Mouse (Mus musculus) MEL (cell line): Measurements from ENCODE around the gene Cct7. TPM values are rescaled to one million over a fixed set of nuclear protein-coding genes. Genes with fewer than 3 reads are reported as not detected.

ENCODE experiments used
- DNase-seq: peaks from one replicate; pipeline ENCODE4 v3.0.0; 2011; ENCODE audit warnings: low read depth, low spot score
- H3K27ac ChIP-seq: 2 replicates; pipeline ENCODE4 v1.5.1; 2012; ENCODE audit warnings: low read depth, mild to moderate bottlenecking, control low read depth, low read length, moderate library complexity; ENCODE audit not compliant: control insufficient read depth
- H3K27me3 ChIP-seq, 2 experiments: fragments of 150-350 bp in 1 of 2; sonication (generic) in 1 of 2; 2 replicates each; pipeline ENCODE4 v1.6.1; 2012; ENCODE audit warnings: low read length in 2 of 2, mild to moderate bottlenecking in 2 of 2, improper control_type of control experiment in 1 of 2, moderate library complexity in 1 of 2; ENCODE audit not compliant: insufficient read depth in 2 of 2, control insufficient read depth in 1 of 2
- H3K36me3 ChIP-seq, 2 experiments: 2 replicates each; pipeline ENCODE4 v1.6.1; 2012 to 2014; ENCODE audit warnings: low read length in 2 of 2, improper control_type of control experiment in 1 of 2, inconsistent platforms in 1 of 2, mild to moderate bottlenecking in 1 of 2; ENCODE audit not compliant: insufficient read depth in 2 of 2, control insufficient read depth in 1 of 2
- H3K4me1 ChIP-seq, 2 experiments: fragments of 150-350 bp in 1 of 2; sonication (generic) in 1 of 2; 2 replicates each; pipeline ENCODE4 v1.6.1; 2012; ENCODE audit warnings: low read length in 2 of 2, improper control_type of control experiment in 1 of 2, mild to moderate bottlenecking in 1 of 2; ENCODE audit not compliant: insufficient read depth in 2 of 2, control insufficient read depth in 1 of 2
- H3K4me3 ChIP-seq, 2 experiments: fragments of 150-350 bp in 1 of 2; sonication (generic) in 1 of 2; 2 replicates each; pipeline ENCODE4 v1.5.1; 2012; ENCODE audit warnings: low read depth in 2 of 2, low read length in 2 of 2, mild to moderate bottlenecking in 2 of 2, moderate library complexity in 2 of 2, control low read depth in 1 of 2, improper control_type of control experiment in 1 of 2; ENCODE audit not compliant: control insufficient read depth in 1 of 2, insufficient read depth in 1 of 2
- H3K79me2 ChIP-seq: 2 replicates; pipeline ENCODE4 v1.6.1; 2012; ENCODE audit warnings: mild to moderate bottlenecking, low read length, moderate library complexity; ENCODE audit not compliant: control insufficient read depth, poor library complexity, insufficient read depth
- H3K9ac ChIP-seq: 2 replicates; pipeline ENCODE4 v1.6.1; 2012; ENCODE audit warnings: low read depth, mild to moderate bottlenecking, control low read depth, low read length, moderate library complexity; ENCODE audit not compliant: control insufficient read depth, poor library complexity, severe bottlenecking
- H3K9me3 ChIP-seq: fragments of 150-350 bp; sonication (generic); replicated peaks from 2 replicates; pipeline ENCODE4 v1.6.1; 2012; ENCODE audit warnings: mild to moderate bottlenecking, low read length, improper control_type of control experiment, moderate library complexity; ENCODE audit not compliant: insufficient read depth
- BHLHE40 ChIP-seq: IDR thresholded peaks from 2 replicates; pipeline ENCODE4 v1.6.1; 2012; ENCODE audit warnings: low read depth, mild to moderate bottlenecking, inconsistent platforms, low read length, improper control_type of control experiment, borderline replicate concordance
- CHD1 ChIP-seq: IDR thresholded peaks from 2 replicates; pipeline ENCODE4 v1.6.1; 2012; ENCODE audit warnings: low read depth, mild to moderate bottlenecking, inconsistent platforms, low read length, improper control_type of control experiment
- CHD2 ChIP-seq: IDR thresholded peaks from 2 replicates; pipeline ENCODE4 v1.6.1; 2011; ENCODE audit warnings: low read length, improper control_type of control experiment
- CTCF ChIP-seq, 3 experiments: IDR thresholded peaks in 2 of 3; conservative IDR thresholded peaks in 1 of 3; 2 replicates each; pipeline ENCODE4 v1.5.1; 2011 to 2012; ENCODE audit warnings: low read length in 3 of 3, low read depth in 2 of 3, mild to moderate bottlenecking in 2 of 3, improper control_type of control experiment in 1 of 3, inconsistent platforms in 1 of 3, mixed read lengths in 1 of 3, moderate library complexity in 1 of 3; ENCODE audit not compliant: control insufficient read depth in 1 of 3, insufficient read depth in 1 of 3, poor library complexity in 1 of 3, severe bottlenecking in 1 of 3
- E2F4 ChIP-seq: IDR thresholded peaks from 2 replicates; pipeline ENCODE4 v1.6.1; 2011; ENCODE audit warnings: low read depth, low read length, improper control_type of control experiment, borderline replicate concordance
- ELF1 ChIP-seq: IDR thresholded peaks from 2 replicates; pipeline ENCODE4 v1.6.1; 2014; ENCODE audit warnings: low read depth, mild to moderate bottlenecking, inconsistent platforms, low read length, improper control_type of control experiment, moderate library complexity
- EP300 ChIP-seq, 2 experiments: IDR thresholded peaks; 2 replicates each; pipeline ENCODE4 v1.6.1; 2011; ENCODE audit warnings: improper control_type of control experiment in 2 of 2, low read length in 2 of 2, low read depth in 1 of 2, mild to moderate bottlenecking in 1 of 2
- ETS1 ChIP-seq: IDR thresholded peaks from 2 replicates; pipeline ENCODE4 v1.6.1; 2012; ENCODE audit warnings: low read depth, mild to moderate bottlenecking, inconsistent platforms, low read length, improper control_type of control experiment, moderate library complexity
- GABPA ChIP-seq: IDR thresholded peaks from 2 replicates; pipeline ENCODE4 v1.6.1; 2012; ENCODE audit warnings: low read depth, mild to moderate bottlenecking, inconsistent platforms, low read length, improper control_type of control experiment, moderate library complexity
- GATA1 ChIP-seq: IDR thresholded peaks from 2 replicates; pipeline ENCODE4 v1.6.1; 2011; ENCODE audit warnings: low read depth, low read length, improper control_type of control experiment
- HCFC1 ChIP-seq: IDR thresholded peaks from 2 replicates; pipeline ENCODE4 v1.6.1; 2012; ENCODE audit warnings: low read depth, mild to moderate bottlenecking, inconsistent platforms, low read length, improper control_type of control experiment, moderate library complexity
- MXI1 ChIP-seq: IDR thresholded peaks from 2 replicates; pipeline ENCODE4 v1.6.1; 2011; ENCODE audit warnings: mild to moderate bottlenecking, low read depth, low read length, improper control_type of control experiment
- MYB ChIP-seq: IDR thresholded peaks from 2 replicates; pipeline ENCODE4 v1.6.1; 2011; ENCODE audit warnings: mild to moderate bottlenecking, low read depth, low read length, improper control_type of control experiment
- NELFE ChIP-seq: IDR thresholded peaks from 2 replicates; pipeline ENCODE4 v1.6.1; 2011; ENCODE audit warnings: low read depth, low read length, improper control_type of control experiment
- POLR2AphosphoS5 ChIP-seq: IDR thresholded peaks from 2 replicates; pipeline ENCODE4 v1.6.1; 2012; ENCODE audit warnings: low read depth, borderline replicate concordance, mild to moderate bottlenecking, inconsistent platforms, low read length, moderate library complexity, mixed read lengths
- RAD21 ChIP-seq: IDR thresholded peaks from 2 replicates; pipeline ENCODE4 v1.6.1; 2011; ENCODE audit warnings: mild to moderate bottlenecking, low read depth, low read length, improper control_type of control experiment
- RCOR1 ChIP-seq: IDR thresholded peaks from 2 replicates; pipeline ENCODE4 v1.6.1; 2012; ENCODE audit warnings: low read depth, mild to moderate bottlenecking, inconsistent platforms, low read length, improper control_type of control experiment
- SMC3 ChIP-seq: IDR thresholded peaks from 2 replicates; pipeline ENCODE4 v1.6.1; 2011; ENCODE audit warnings: low read depth, low read length, improper control_type of control experiment
- TCF12 ChIP-seq: IDR thresholded peaks from 2 replicates; pipeline ENCODE4 v1.6.1; 2014; ENCODE audit warnings: low read depth, mild to moderate bottlenecking, inconsistent platforms, low read length, improper control_type of control experiment, moderate library complexity
- UBTF ChIP-seq: IDR thresholded peaks from 2 replicates; pipeline ENCODE4 v1.6.1; 2012; ENCODE audit warnings: low read depth, mild to moderate bottlenecking, inconsistent platforms, low read length, improper control_type of control experiment, moderate library complexity, borderline replicate concordance; ENCODE audit not compliant: insufficient read depth
- USF1 ChIP-seq: IDR thresholded peaks from 2 replicates; pipeline ENCODE4 v1.6.1; 2014; ENCODE audit warnings: low read depth, mild to moderate bottlenecking, inconsistent platforms, low read length, improper control_type of control experiment, moderate library complexity
- ZC3H11A ChIP-seq: IDR thresholded peaks from 2 replicates; pipeline ENCODE4 v1.6.1; 2012; ENCODE audit warnings: low read depth, mild to moderate bottlenecking, inconsistent platforms, low read length, improper control_type of control experiment
- ZKSCAN1 ChIP-seq: IDR thresholded peaks from 2 replicates; pipeline ENCODE4 v1.6.1; 2012; ENCODE audit warnings: low read depth, mild to moderate bottlenecking, inconsistent platforms, low read length, improper control_type of control experiment, moderate library complexity
- ZMIZ1 ChIP-seq: IDR thresholded peaks from 2 replicates; pipeline ENCODE4 v1.6.1; 2012; ENCODE audit warnings: low read depth, mild to moderate bottlenecking, inconsistent platforms, low read length, improper control_type of control experiment, moderate library complexity
- ZNF384 ChIP-seq: IDR thresholded peaks from 2 replicates; pipeline ENCODE4 v1.6.1; 2012; ENCODE audit warnings: low read depth, mild to moderate bottlenecking, inconsistent platforms, low read length, improper control_type of control experiment
- polyA plus RNA-seq, 2 experiments: library from polyadenylated mRNA; stranded (reverse) in 1 of 2; unstranded in 1 of 2; fragments of >175 nt in 1 of 2; fragments of >200 nt in 1 of 2; gene quantifications; 2 replicates each; pipeline versions ENCODE4 v1.2.1 to v1.2.4; 2012; ENCODE audit warnings: low replicate concordance in 2 of 2, low read depth in 1 of 2; ENCODE audit not compliant: insufficient read length in 2 of 2, insufficient read depth in 1 of 2, missing spikeins in 1 of 2
- total RNA-seq: library from RNA; depleted of rRNA; stranded (reverse); fragments of 300-350 nt; gene quantifications from 2 replicates; pipeline ENCODE4 v1.2.3, GENCODE M21; 2012

Gene Cct7
- total and polyA plus RNA-seq, 3 experiments, result 222 to 660 (median 660) TPM

- H3K27me3 ChIP-seq, result peaks cover 3 to 10% of the 10 kb centered on the region in 2 experiments; a peak in 3 of 4 replicates
- no peaks in the 10 kb centered on the region for H3K9me3 ChIP-seq
- peak overlapping the region; percentile 48 to 65 for H3K4me3 ChIP-seq
- H3K4me1 ChIP-seq, result no peaks in the 10 kb centered on the region
- no peaks in the 10 kb centered on the region for H3K36me3 ChIP-seq
- DNase-seq, result peak; percentile 88
- no peaks in the 10 kb centered on the region for H3K79me2 ChIP-seq
- peak overlapping the region; percentile 42 for H3K27ac ChIP-seq
- peak overlapping the region; percentile 58 for H3K9ac ChIP-seq
- TF ChIP-seq ZNF384 (0 out of 2 replicates have a peak, but pooled peaks have one; percentile 36), BHLHE40 (no peak), CHD2 (no peak), RAD21 (peak; percentile 98), UBTF (no peak), ZC3H11A (peak; percentile 88), HCFC1 (peak; percentile 9; the same call in 1 of the 2 replicates), EP300 (IDR thresholded peaks at IDR 0.05; ENCODE audit: low read depth in 1 of 2, low read length in 2 of 2) (peak in 1 of 2 experiments; percentile 8; a peak in 1 of 4 replicates), ELF1 (0 out of 2 replicates have a peak, but pooled peaks have one; percentile 42), ZKSCAN1 (no peak), MXI1 (no peak), CTCF (IDR thresholded peaks at IDR 0.05 in 2 of 3, conservative IDR thresholded peaks at IDR 0.05 in 1 of 3; ENCODE audit: control insufficient read depth in 1 of 3, insufficient read depth in 1 of 3, low read depth in 2 of 3, low read length in 3 of 3, poor library complexity in 1 of 3, severe bottlenecking in 1 of 3) (peak; percentile 45 to 97 (median 87)), ETS1 (no peak), GABPA (no peak), GATA1 (0 out of 2 replicates have a peak, but pooled peaks have one; percentile 39), POLR2AphosphoS5 (no peak), SMC3 (peak; percentile 86), NELFE (no peak), MYB (0 out of 2 replicates have a peak, but pooled peaks have one; percentile 16), CHD1 (no peak), RCOR1 (no peak; the same call in 1 of the 2 replicates)
Measured at GRCm38 (mm10) chr6:85410771-85411273, 40.5 kb upstream of the Cct7 start.

- Histone ChIP-seq H3K36me3 (no peaks in the 10 kb centered on the region), H3K4me3 (no peak overlapping the region), H3K9ac (no peak overlapping the region), H3K27me3 (peaks cover 7 to 11% of the 10 kb centered on the region in 2 experiments), H3K79me2 (no peaks in the 10 kb centered on the region), H3K27ac (no peak overlapping the region), H3K4me1 (no peaks in the 10 kb centered on the region), H3K9me3 (no peaks in the 10 kb centered on the region)
- TF ChIP-seq TCF12, result no peak
- no peak for TF ChIP-seq ZMIZ1
- TF ChIP-seq USF1, result no peak
- TF ChIP-seq E2F4, result no peak
- DNase-seq, result no peak
Measured at GRCm38 (mm10) chr6:85415829-85416228, 35.5 kb upstream of the Cct7 start.
